Mouse (Mus musculus): ENCODE results near the gene Serpine1. TPM values are rescaled to one million over a fixed set of nuclear protein-coding genes. Genes with fewer than 3 reads are reported as not detected.
A peak's percentile ranks its signal among the peaks of the same experiment; 100 is the strongest.

The Serpine1 gene
- polyA plus RNA-seq, 1 experiment from 2014 or later = 0.97 TPM

DNA sequence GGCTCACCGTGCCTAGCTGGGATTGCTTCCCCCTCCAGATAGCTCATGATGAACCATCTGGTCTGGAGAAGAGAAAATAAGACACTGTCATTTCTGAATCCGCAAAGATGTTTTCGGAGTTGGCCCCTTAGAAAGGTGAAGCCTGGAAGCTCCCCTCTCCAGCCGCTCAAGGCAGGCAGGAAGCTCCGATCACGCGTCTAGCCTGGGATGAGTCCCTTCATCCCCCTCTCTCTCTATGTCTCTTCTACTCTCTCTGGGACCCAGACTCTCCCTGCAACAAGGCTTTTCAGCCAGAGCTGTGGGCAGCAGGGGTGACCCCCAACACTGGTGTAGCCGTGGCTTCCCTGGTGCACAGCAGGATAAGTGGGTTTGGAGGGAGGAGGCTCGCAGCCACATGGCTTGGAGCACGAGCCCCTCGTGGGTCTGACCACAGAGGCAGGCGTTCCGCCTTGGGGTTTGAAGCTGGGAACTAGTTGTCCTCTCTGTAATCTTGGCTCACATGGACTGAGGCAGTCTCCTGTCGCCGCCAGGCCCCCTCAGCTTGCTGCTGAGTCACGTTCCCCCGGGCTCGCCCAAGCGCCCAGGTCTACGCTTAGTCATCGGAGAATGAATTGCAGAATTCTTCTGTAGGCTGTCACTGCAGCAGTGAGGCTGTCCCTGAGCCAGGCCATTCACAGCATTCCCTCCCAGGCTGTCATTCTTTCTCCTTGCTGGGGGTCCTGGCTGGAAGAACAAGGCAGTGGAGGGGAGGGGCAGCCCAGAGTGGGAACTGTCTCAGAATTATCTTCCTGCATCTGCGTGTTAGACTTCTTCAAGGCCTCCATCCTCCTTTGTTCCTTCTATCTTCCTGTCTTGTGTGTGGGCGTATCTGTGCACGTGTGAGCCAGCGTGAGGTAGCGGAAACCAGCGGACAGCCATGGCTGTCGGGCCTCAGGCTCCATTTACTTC is 30.8 kb upstream of the Serpine1 start:
- Histone ChIP-seq H3K4me2 (peak overlapping the region; percentile 43), H3K36me3 (ENCODE audit: control insufficient read depth, insufficient read depth, low read length) (no peaks in the 10 kb centered on the region), H3K4me3 (ENCODE audit: low read depth, low read length) (no peak overlapping the region), H3K4me1 (ENCODE audit: control insufficient read depth, insufficient read depth, low read length) (peaks cover 8% of the 10 kb centered on the region; the same call in 1 of the 2 replicates), H3K27me3 (ENCODE audit: control insufficient read depth, insufficient read depth, low read length) (no peaks in the 10 kb centered on the region), H3K9ac (ENCODE audit: low read depth, low read length) (0 out of 2 replicates have a peak overlapping the region, but pooled peaks have one; percentile 44), H3K27ac (ENCODE audit: low read depth, low read length) (peak overlapping the region; percentile 87), H3K9me3 (replicated peaks; ENCODE audit: control insufficient read depth, low read length) (no peaks in the 10 kb centered on the region)
- 45% methylated on average over 28 of the region's 28 CpGs for WGBS (ENCODE audit: insufficient replicate concordance)
- peak; percentile 88 for ATAC-seq (replicated peaks; ENCODE audit: insufficient number of reproducible peaks, low FRiP score, low TSS enrichment)

DNA sequence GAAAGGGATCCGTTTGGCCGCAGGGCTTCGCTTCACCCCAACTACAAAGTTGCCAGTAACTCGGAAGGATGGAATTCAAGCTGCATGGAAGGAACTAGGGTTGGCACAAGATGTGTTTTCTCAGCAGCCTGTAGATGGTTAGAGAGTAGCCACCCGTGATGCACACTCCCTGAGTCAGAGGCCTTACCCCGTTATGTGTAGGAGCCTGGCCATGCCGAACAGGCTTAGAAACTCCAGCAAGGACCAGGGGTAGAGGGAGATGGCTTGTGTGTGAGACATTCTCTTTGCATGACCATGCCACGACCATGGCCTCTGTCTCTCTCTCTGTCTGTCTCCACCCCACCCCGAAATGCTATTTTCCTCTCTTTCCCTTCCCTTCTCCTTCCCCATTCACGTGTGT is 30.0 kb upstream of the Serpine1 start:
- Histone ChIP-seq H3K4me1 (ENCODE audit: control insufficient read depth, insufficient read depth, low read length) (peaks cover 8% of the 10 kb centered on the region; the same call in 1 of the 2 replicates), H3K27ac (ENCODE audit: low read depth, low read length) (peak overlapping the region; percentile 87), H3K36me3 (ENCODE audit: control insufficient read depth, insufficient read depth, low read length) (no peaks in the 10 kb centered on the region), H3K9me3 (replicated peaks; ENCODE audit: control insufficient read depth, low read length) (no peaks in the 10 kb centered on the region), H3K4me2 (no peak overlapping the region), H3K27me3 (ENCODE audit: control insufficient read depth, insufficient read depth, low read length) (no peaks in the 10 kb centered on the region), H3K9ac (ENCODE audit: low read depth, low read length) (0 out of 2 replicates have a peak overlapping the region, but pooled peaks have one; percentile 43), H3K4me3 (ENCODE audit: low read depth, low read length) (no peak overlapping the region)
- 79% methylated on average over 10 of the region's 10 CpGs for WGBS (ENCODE audit: insufficient replicate concordance)
- no peak for ATAC-seq (replicated peaks; ENCODE audit: insufficient number of reproducible peaks, low FRiP score, low TSS enrichment)

DNA sequence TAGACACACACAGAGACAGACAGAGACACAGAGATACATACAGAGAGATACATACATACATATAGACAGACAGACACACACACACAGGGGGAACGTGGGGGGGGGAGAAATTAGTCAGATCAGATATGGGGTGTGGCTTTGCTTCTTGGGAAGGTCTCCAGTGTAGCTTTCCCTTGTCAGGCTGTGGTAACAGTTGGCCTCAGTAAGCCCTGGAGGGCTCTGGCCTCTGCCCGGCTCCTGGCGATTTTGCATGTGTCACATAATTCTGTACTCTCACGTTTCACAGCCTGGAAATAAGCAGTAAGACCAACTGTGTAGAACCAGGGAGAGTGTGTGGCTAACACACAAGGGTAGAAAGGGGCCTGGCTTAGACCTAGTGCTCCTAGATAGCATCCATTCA is 28.6 kb upstream of the Serpine1 start:
- Histone ChIP-seq H3K36me3 (ENCODE audit: control insufficient read depth, insufficient read depth, low read length) (no peaks in the 10 kb centered on the region), H3K4me3 (ENCODE audit: low read depth, low read length) (no peak overlapping the region), H3K9me3 (replicated peaks; ENCODE audit: control insufficient read depth, low read length) (no peaks in the 10 kb centered on the region), H3K4me2 (no peak overlapping the region), H3K27me3 (ENCODE audit: control insufficient read depth, insufficient read depth, low read length) (no peaks in the 10 kb centered on the region), H3K4me1 (ENCODE audit: control insufficient read depth, insufficient read depth, low read length) (peaks cover 8% of the 10 kb centered on the region; the same call in 1 of the 2 replicates), H3K9ac (ENCODE audit: low read depth, low read length) (no peak overlapping the region), H3K27ac (ENCODE audit: low read depth, low read length) (no peak overlapping the region)
- 51% methylated on average over 4 of the region's 4 CpGs for WGBS (ENCODE audit: insufficient replicate concordance)
- no peak for ATAC-seq (replicated peaks; ENCODE audit: insufficient number of reproducible peaks, low FRiP score, low TSS enrichment)

DNA sequence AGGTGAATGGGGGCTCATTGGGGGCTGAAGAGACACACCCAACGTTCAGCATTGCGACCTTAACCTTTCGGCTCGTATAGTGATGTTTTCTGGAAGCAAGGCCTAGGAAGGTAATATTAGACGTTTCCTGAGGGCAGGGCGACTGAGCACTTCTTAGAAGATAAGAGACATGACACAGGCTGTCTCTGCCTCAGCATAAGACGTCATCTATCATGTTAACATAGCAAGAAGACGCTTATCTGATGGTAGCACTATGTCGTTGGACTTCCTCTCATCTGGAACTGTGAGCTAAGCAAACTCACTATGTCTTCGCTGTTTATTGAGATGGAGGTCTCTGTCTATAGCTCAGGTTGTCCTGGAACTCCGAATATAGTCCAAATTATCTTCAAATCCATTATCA is 26.4 kb upstream of the Serpine1 start:
- no peaks in the 10 kb centered on the region for H3K36me3 ChIP-seq (ENCODE audit: control insufficient read depth, insufficient read depth, low read length)
- H3K4me2 ChIP-seq = no peak overlapping the region
- peaks cover 6% of the 10 kb centered on the region; the same call in 1 of the 2 replicates for H3K4me1 ChIP-seq (ENCODE audit: control insufficient read depth, insufficient read depth, low read length)
- 56% methylated on average over 11 of the region's 11 CpGs for WGBS (ENCODE audit: insufficient replicate concordance)
- H3K27me3 ChIP-seq (ENCODE audit: control insufficient read depth, insufficient read depth, low read length) = no peaks in the 10 kb centered on the region
- ATAC-seq (replicated peaks; ENCODE audit: insufficient number of reproducible peaks, low FRiP score, low TSS enrichment) = no peak
- H3K9me3 ChIP-seq (replicated peaks; ENCODE audit: control insufficient read depth, low read length) = no peaks in the 10 kb centered on the region
- H3K9ac ChIP-seq (ENCODE audit: low read depth, low read length) = no peak overlapping the region
- no peak overlapping the region for H3K27ac ChIP-seq (ENCODE audit: low read depth, low read length)
- no peak overlapping the region for H3K4me3 ChIP-seq (ENCODE audit: low read depth, low read length)

DNA sequence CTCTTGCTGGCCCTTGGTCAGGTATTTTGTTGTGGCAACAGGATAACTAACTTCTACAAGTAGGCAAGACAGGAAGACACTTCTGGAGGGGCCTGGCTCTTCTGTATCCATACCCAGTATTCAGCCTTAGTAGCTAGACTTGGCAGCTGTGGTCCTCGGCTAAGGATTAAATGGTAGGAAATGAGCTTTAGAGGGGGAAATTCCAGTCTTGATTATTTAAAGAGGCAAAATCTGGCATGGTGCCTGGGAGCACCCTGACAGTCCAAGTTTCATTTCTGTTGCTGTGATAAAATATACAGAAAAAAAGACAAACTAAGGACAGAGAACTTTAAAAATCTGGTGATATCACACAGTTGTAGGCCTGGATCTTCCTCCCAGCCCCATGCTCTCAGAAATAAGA is 24.0 kb upstream of the Serpine1 start:
- Histone ChIP-seq H3K9ac (ENCODE audit: low read depth, low read length) (no peak overlapping the region), H3K4me2 (no peak overlapping the region), H3K9me3 (replicated peaks; ENCODE audit: control insufficient read depth, low read length) (no peaks in the 10 kb centered on the region), H3K27me3 (ENCODE audit: control insufficient read depth, insufficient read depth, low read length) (no peaks in the 10 kb centered on the region), H3K4me1 (ENCODE audit: control insufficient read depth, insufficient read depth, low read length) (no peaks in the 10 kb centered on the region), H3K4me3 (ENCODE audit: low read depth, low read length) (no peak overlapping the region), H3K27ac (ENCODE audit: low read depth, low read length) (no peak overlapping the region), H3K36me3 (ENCODE audit: control insufficient read depth, insufficient read depth, low read length) (no peaks in the 10 kb centered on the region)
- no peak for ATAC-seq (replicated peaks; ENCODE audit: insufficient number of reproducible peaks, low FRiP score, low TSS enrichment)
- WGBS (ENCODE audit: insufficient replicate concordance) = 64% methylated on average over 1 of the region's 1 CpGs

DNA sequence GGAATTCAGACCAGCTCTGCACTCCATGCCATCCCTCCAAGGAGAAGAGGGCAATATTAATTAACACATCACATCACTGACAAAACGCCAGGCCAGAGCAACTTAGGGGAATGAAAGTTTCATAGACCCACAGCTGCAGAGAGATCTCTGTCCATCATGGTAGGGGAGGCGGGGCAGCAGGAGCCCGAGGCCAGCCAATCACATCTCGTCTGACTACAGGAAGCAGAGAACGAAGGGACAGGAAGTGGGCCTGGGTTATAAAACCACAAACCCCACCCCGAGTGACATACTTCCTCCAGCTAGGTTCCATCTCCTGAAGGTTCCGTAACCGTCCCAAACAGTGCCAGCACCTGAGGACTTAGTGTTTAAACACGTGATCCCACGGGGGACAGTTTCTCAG is 23.1 kb upstream of the Serpine1 start:
- Histone ChIP-seq H3K27me3 (ENCODE audit: control insufficient read depth, insufficient read depth, low read length) (no peaks in the 10 kb centered on the region), H3K36me3 (ENCODE audit: control insufficient read depth, insufficient read depth, low read length) (no peaks in the 10 kb centered on the region), H3K9me3 (replicated peaks; ENCODE audit: control insufficient read depth, low read length) (no peaks in the 10 kb centered on the region), H3K4me1 (ENCODE audit: control insufficient read depth, insufficient read depth, low read length) (no peaks in the 10 kb centered on the region), H3K4me3 (ENCODE audit: low read depth, low read length) (no peak overlapping the region), H3K27ac (ENCODE audit: low read depth, low read length) (no peak overlapping the region), H3K9ac (ENCODE audit: low read depth, low read length) (no peak overlapping the region), H3K4me2 (no peak overlapping the region)
- 80% methylated on average over 10 of the region's 10 CpGs for WGBS (ENCODE audit: insufficient replicate concordance)
- ATAC-seq (replicated peaks; ENCODE audit: insufficient number of reproducible peaks, low FRiP score, low TSS enrichment) = no peak

DNA sequence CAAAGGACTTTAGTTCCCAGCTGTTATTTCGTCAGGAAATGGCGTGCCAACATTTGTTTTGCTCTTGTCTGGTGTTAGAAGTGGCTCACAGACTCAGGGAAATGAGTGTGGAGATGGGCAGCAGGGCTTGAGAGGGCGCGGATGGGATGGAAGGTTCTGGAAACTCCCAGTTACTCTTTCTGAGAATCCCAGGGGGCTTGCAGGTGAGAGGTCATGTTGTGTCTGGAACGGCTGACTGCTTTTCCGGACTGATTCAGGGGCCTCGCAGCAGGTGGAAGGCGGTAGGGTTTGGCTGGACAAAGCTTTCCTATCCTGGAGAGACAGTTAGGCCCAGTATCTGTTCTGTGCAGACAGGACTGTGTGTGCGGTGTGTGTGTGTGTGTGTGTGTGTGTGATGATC is 21.7 kb upstream of the Serpine1 start:
- no peak overlapping the region for H3K27ac ChIP-seq (ENCODE audit: low read depth, low read length)
- ATAC-seq (replicated peaks; ENCODE audit: insufficient number of reproducible peaks, low FRiP score, low TSS enrichment) = no peak

DNA sequence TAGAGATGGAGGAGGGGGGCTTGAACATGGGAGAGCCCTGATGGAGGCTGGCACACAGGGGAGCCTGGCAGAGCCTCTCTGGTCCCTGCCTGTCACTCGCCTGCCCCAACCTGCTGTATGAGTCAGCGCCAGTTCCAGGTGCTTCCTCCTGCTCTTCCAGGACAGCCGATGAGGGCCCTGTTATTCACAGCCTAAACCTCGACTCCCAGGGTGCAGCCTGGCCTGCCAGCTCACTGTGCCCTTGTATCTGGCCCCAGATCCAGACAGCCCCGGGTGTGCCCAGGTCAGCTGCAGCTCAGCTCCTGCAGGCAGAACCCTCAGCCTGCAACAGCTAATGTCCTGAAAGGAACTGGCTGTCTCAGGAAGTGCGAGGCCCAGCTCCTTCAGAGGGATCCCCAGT is 19.5 kb upstream of the Serpine1 start:
- no peaks in the 10 kb centered on the region for H3K36me3 ChIP-seq (ENCODE audit: control insufficient read depth, insufficient read depth, low read length)
- no peaks in the 10 kb centered on the region for H3K27me3 ChIP-seq (ENCODE audit: control insufficient read depth, insufficient read depth, low read length)
- no peak overlapping the region for H3K4me2 ChIP-seq
- no peaks in the 10 kb centered on the region for H3K9me3 ChIP-seq (replicated peaks; ENCODE audit: control insufficient read depth, low read length)
- no peak overlapping the region for H3K9ac ChIP-seq (ENCODE audit: low read depth, low read length)
- no peak overlapping the region for H3K4me3 ChIP-seq (ENCODE audit: low read depth, low read length)
- H3K4me1 ChIP-seq (ENCODE audit: control insufficient read depth, insufficient read depth, low read length) = no peaks in the 10 kb centered on the region
- H3K27ac ChIP-seq (ENCODE audit: low read depth, low read length) = no peak overlapping the region
- WGBS (ENCODE audit: insufficient replicate concordance) = 61% methylated on average over 6 of the region's 6 CpGs
- no peak for ATAC-seq (replicated peaks; ENCODE audit: insufficient number of reproducible peaks, low FRiP score, low TSS enrichment)

More for the DNA sequence above, 21.7 kb upstream of the Serpine1 start:
- Histone ChIP-seq H3K4me1 (ENCODE audit: control insufficient read depth, insufficient read depth, low read length) (no peaks in the 10 kb centered on the region), H3K27me3 (ENCODE audit: control insufficient read depth, insufficient read depth, low read length) (no peaks in the 10 kb centered on the region), H3K36me3 (ENCODE audit: control insufficient read depth, insufficient read depth, low read length) (no peaks in the 10 kb centered on the region), H3K4me3 (ENCODE audit: low read depth, low read length) (no peak overlapping the region), H3K4me2 (no peak overlapping the region), H3K9ac (ENCODE audit: low read depth, low read length) (no peak overlapping the region), H3K9me3 (replicated peaks; ENCODE audit: control insufficient read depth, low read length) (no peaks in the 10 kb centered on the region)
- WGBS (ENCODE audit: insufficient replicate concordance) = 74% methylated on average over 9 of the region's 9 CpGs

Data from heart, embryonic 11.5 days (tissue).